Mouse (Mus musculus) limb, embryonic 13.5 days (tissue): ENCODE data around the gene Schip1. TPM values are rescaled to one million over a fixed set of nuclear protein-coding genes. Genes with fewer than 3 reads are reported as not detected.
A peak's percentile ranks its signal among the peaks of the same experiment; 100 is the strongest.

Experiments
- ATAC-seq: fragments of 200-750 bp; cut with Nextera tagmentation; 2 replicates; pipeline ENCODE4 v1.8.0; 2017; ENCODE audit warnings: low read depth, moderate number of reproducible peaks, moderate TSS enrichment; ENCODE audit not compliant: low FRiP score
- H3K27ac ChIP-seq: fragments of 300-500 bp; sonication (generic); 2 replicates; pipeline ENCODE4 v1.5.1; 2015; ENCODE audit warnings: inconsistent platforms, mild to moderate bottlenecking, moderate library complexity
- H3K27me3 ChIP-seq: fragments of 300-500 bp; sonication (generic); 2 replicates; pipeline ENCODE4 v1.6.1; 2015; ENCODE audit warnings: mild to moderate bottlenecking, inconsistent platforms
- H3K36me3 ChIP-seq: fragments of 300-500 bp; sonication (generic); 2 replicates; pipeline ENCODE4 v1.6.1; 2015; ENCODE audit warnings: inconsistent platforms, mild to moderate bottlenecking, moderate library complexity
- H3K4me1 ChIP-seq: fragments of 300-500 bp; sonication (generic); 2 replicates; pipeline ENCODE4 v1.6.1; 2015; ENCODE audit warnings: inconsistent platforms
- H3K4me2 ChIP-seq: fragments of 300-500 bp; sonication (generic); replicated peaks from 2 replicates; pipeline ENCODE4 v1.6.1; 2015; ENCODE audit warnings: inconsistent platforms, mild to moderate bottlenecking, moderate library complexity
- H3K4me3 ChIP-seq: fragments of 300-500 bp; sonication (generic); 2 replicates; pipeline ENCODE4 v1.5.1; 2015; ENCODE audit warnings: moderate library complexity, mild to moderate bottlenecking, inconsistent platforms
- H3K9ac ChIP-seq: fragments of 300-500 bp; sonication (generic); 2 replicates; pipeline ENCODE4 v1.6.1; 2015; ENCODE audit warnings: mild to moderate bottlenecking, inconsistent platforms
- H3K9me3 ChIP-seq: fragments of 300-500 bp; sonication (generic); 2 replicates; pipeline ENCODE4 v1.6.1; 2016; ENCODE audit warnings: inconsistent platforms
- WGBS: fragments of 180-500 bp; shearing (Covaris S2); methylation state at CpG from one replicate; pipeline ENCODE4 v1.1.7; 2015; 5-methylcytosine and 5-hydroxymethylcytosine counted together
- polyA plus RNA-seq: library from polyadenylated mRNA; unstranded; fragments of >200 nt; fragmentation: Nextera tagmentation; extraction: Ambion mirVana; gene quantifications from 2 replicates; pipeline ENCODE4 v1.2.1, GENCODE M21; 2015

The Schip1 gene
- polyA plus RNA-seq, 1 experiment from 2014 or later: 21.4 TPM

- H3K4me1 ChIP-seq: 0 out of 2 replicates have a peak, but pooled peaks cover 2% of the 10 kb centered on the region
- 89% methylated on average over 6 of the region's 6 CpGs for WGBS
- no peaks in the 10 kb centered on the region for H3K9me3 ChIP-seq
- H3K9ac ChIP-seq: no peak overlapping the region
- H3K36me3 ChIP-seq: no peaks in the 10 kb centered on the region
- no peak overlapping the region for H3K27ac ChIP-seq
- no peak overlapping the region for H3K4me3 ChIP-seq
- no peak overlapping the region for H3K4me2 ChIP-seq
- no peaks in the 10 kb centered on the region for H3K27me3 ChIP-seq
- no peak for ATAC-seq
These were observed 494.1 kb downstream of the Schip1 start for GRCm38 (mm10) chr3:68558744-68559143.

GRCm38 (mm10) chr3:68560057-68560456, 495.5 kb downstream of the Schip1 start:
- no peak overlapping the region for H3K9ac ChIP-seq
- no peaks in the 10 kb centered on the region for H3K9me3 ChIP-seq
- no peaks in the 10 kb centered on the region for H3K27me3 ChIP-seq
- no peak overlapping the region for H3K27ac ChIP-seq
- H3K4me2 ChIP-seq: no peak overlapping the region
- H3K4me1 ChIP-seq: 0 out of 2 replicates have a peak, but pooled peaks cover 2% of the 10 kb centered on the region
- H3K36me3 ChIP-seq: no peaks in the 10 kb centered on the region
- 83% methylated on average over 5 of the region's 5 CpGs for WGBS
- H3K4me3 ChIP-seq: no peak overlapping the region
- ATAC-seq: no peak

- Histone ChIP-seq H3K9me3 (no peaks in the 10 kb centered on the region), H3K27ac (no peak overlapping the region), H3K9ac (no peak overlapping the region), H3K36me3 (no peaks in the 10 kb centered on the region), H3K4me1 (0 out of 2 replicates have a peak, but pooled peaks cover 2% of the 10 kb centered on the region), H3K4me2 (no peak overlapping the region), H3K4me3 (no peak overlapping the region), H3K27me3 (no peaks in the 10 kb centered on the region)
- ATAC-seq: no peak
- WGBS: 71% methylated on average over 2 of the region's 2 CpGs
These were observed 498.2 kb downstream of the Schip1 start for GRCm38 (mm10) chr3:68562838-68563237.

- no peaks in the 10 kb centered on the region for H3K27me3 ChIP-seq
- no peak for ATAC-seq
- no peaks in the 10 kb centered on the region for H3K36me3 ChIP-seq
- no peak overlapping the region for H3K4me2 ChIP-seq
- H3K4me3 ChIP-seq: no peak overlapping the region
- no peak overlapping the region for H3K27ac ChIP-seq
- H3K9ac ChIP-seq: no peak overlapping the region
- peaks cover 10% of the 10 kb centered on the region for H3K4me1 ChIP-seq
- H3K9me3 ChIP-seq: no peaks in the 10 kb centered on the region
- 75% methylated on average over 8 of the region's 8 CpGs for WGBS
These were observed 499.3 kb downstream of the Schip1 start for GRCm38 (mm10) chr3:68563922-68564321.

GRCm38 (mm10) chr3:68564978-68565674, 500.5 kb downstream of the Schip1 start:
- no peak overlapping the region for H3K27ac ChIP-seq
- no peak overlapping the region for H3K9ac ChIP-seq
- H3K9me3 ChIP-seq: no peaks in the 10 kb centered on the region
- 79% methylated on average over 10 of the region's 10 CpGs for WGBS
- ATAC-seq: no peak
- H3K36me3 ChIP-seq: no peaks in the 10 kb centered on the region
- no peaks in the 10 kb centered on the region for H3K27me3 ChIP-seq
- H3K4me3 ChIP-seq: no peak overlapping the region
- peaks cover 8% of the 10 kb centered on the region for H3K4me1 ChIP-seq
- no peak overlapping the region for H3K4me2 ChIP-seq

- no peaks in the 10 kb centered on the region for H3K9me3 ChIP-seq
- peaks cover 8% of the 10 kb centered on the region for H3K4me1 ChIP-seq
- no peak overlapping the region for H3K9ac ChIP-seq
- H3K4me3 ChIP-seq: no peak overlapping the region
- WGBS: 72% methylated on average over 4 of the region's 4 CpGs
- H3K27me3 ChIP-seq: no peaks in the 10 kb centered on the region
- H3K27ac ChIP-seq: no peak overlapping the region
- no peaks in the 10 kb centered on the region for H3K36me3 ChIP-seq
- H3K4me2 ChIP-seq: no peak overlapping the region
- ATAC-seq: no peak
These were observed 501.1 kb downstream of the Schip1 start for GRCm38 (mm10) chr3:68565675-68566055.

GRCm38 (mm10) chr3:68567581-68567980, 503.0 kb downstream of the Schip1 start:
- Histone ChIP-seq H3K9me3 (no peaks in the 10 kb centered on the region), H3K36me3 (no peaks in the 10 kb centered on the region), H3K9ac (no peak overlapping the region), H3K4me3 (no peak overlapping the region), H3K4me2 (no peak overlapping the region), H3K27me3 (peaks cover 3% of the 10 kb centered on the region; the same call in 1 of the 2 replicates), H3K27ac (no peak overlapping the region), H3K4me1 (peaks cover 14% of the 10 kb centered on the region)
- ATAC-seq: no peak
- WGBS: 80% methylated on average over 7 of the region's 7 CpGs

- Histone ChIP-seq H3K4me1 (peaks cover 16% of the 10 kb centered on the region), H3K9me3 (no peaks in the 10 kb centered on the region), H3K27ac (no peak overlapping the region), H3K27me3 (peaks cover 4% of the 10 kb centered on the region; the same call in 1 of the 2 replicates), H3K4me3 (no peak overlapping the region), H3K36me3 (no peaks in the 10 kb centered on the region), H3K9ac (no peak overlapping the region), H3K4me2 (no peak overlapping the region)
- peak; percentile 70; the same call in 1 of the 2 replicates for ATAC-seq
- 28% methylated on average over 3 of the region's 3 CpGs for WGBS
These were observed 503.5 kb downstream of the Schip1 start for GRCm38 (mm10) chr3:68568149-68568548.

- Histone ChIP-seq H3K36me3 (no peaks in the 10 kb centered on the region), H3K4me1 (peaks cover 18% of the 10 kb centered on the region), H3K27ac (0 out of 2 replicates have a peak overlapping the region, but pooled peaks have one; percentile 17), H3K9me3 (no peaks in the 10 kb centered on the region), H3K4me2 (no peak overlapping the region), H3K27me3 (peaks cover 8% of the 10 kb centered on the region; the same call in 1 of the 2 replicates), H3K9ac (no peak overlapping the region), H3K4me3 (no peak overlapping the region)
- ATAC-seq: no peak
- 47% methylated on average over 7 of the region's 7 CpGs for WGBS
These were observed 504.1 kb downstream of the Schip1 start for GRCm38 (mm10) chr3:68568716-68569115.

GRCm38 (mm10) chr3:68570319-68570718, 505.7 kb downstream of the Schip1 start:
- Histone ChIP-seq H3K4me1 (peaks cover 22% of the 10 kb centered on the region), H3K9ac (no peak overlapping the region), H3K27me3 (peaks cover 12% of the 10 kb centered on the region), H3K9me3 (no peaks in the 10 kb centered on the region), H3K4me2 (no peak overlapping the region), H3K27ac (no peak overlapping the region), H3K4me3 (no peak overlapping the region), H3K36me3 (no peaks in the 10 kb centered on the region)
- WGBS: 78% methylated on average over 4 of the region's 4 CpGs
- ATAC-seq: no peak

- 13% methylated on average over 28 of the region's 28 CpGs for WGBS
These were observed 507.9 kb downstream of the Schip1 start for GRCm38 (mm10) chr3:68572249-68573225.

GRCm38 (mm10) chr3:68573226-68573624, 508.6 kb downstream of the Schip1 start:
- ATAC-seq: no peak
- Histone ChIP-seq H3K4me1 (peaks cover 36% of the 10 kb centered on the region), H3K27ac (0 out of 2 replicates have a peak overlapping the region, but pooled peaks have one; percentile 22), H3K4me2 (peak overlapping the region; percentile 23), H3K9me3 (no peaks in the 10 kb centered on the region), H3K27me3 (peaks cover 25% of the 10 kb centered on the region), H3K4me3 (no peak overlapping the region), H3K9ac (no peak overlapping the region), H3K36me3 (no peaks in the 10 kb centered on the region)
- WGBS: 35% methylated on average over 3 of the region's 3 CpGs

More at GRCm38 (mm10) chr3:68572249-68573225, 507.9 kb downstream of the Schip1 start:
- no peak overlapping the region for H3K27ac ChIP-seq
- H3K4me2 ChIP-seq: peak overlapping the region; percentile 67
- H3K36me3 ChIP-seq: no peaks in the 10 kb centered on the region
- ATAC-seq: peak; percentile 51
- peak overlapping the region; percentile 37 for H3K4me3 ChIP-seq
- peak overlapping the region; percentile 55 for H3K9ac ChIP-seq
- peaks cover 39% of the 10 kb centered on the region for H3K4me1 ChIP-seq
- peaks cover 25% of the 10 kb centered on the region for H3K27me3 ChIP-seq
- no peaks in the 10 kb centered on the region for H3K9me3 ChIP-seq
